Mouse (Mus musculus): ENCODE measurements at regions not wholly inside any gene's neighbourhood (a gene's known extent, or its start where the extent isn't known, plus 50 kb on each side); places are given as distances from the start of the nearest gene placed in this dataset.
A peak's percentile ranks its signal among the peaks of the same experiment; 100 is the strongest.

DNA sequence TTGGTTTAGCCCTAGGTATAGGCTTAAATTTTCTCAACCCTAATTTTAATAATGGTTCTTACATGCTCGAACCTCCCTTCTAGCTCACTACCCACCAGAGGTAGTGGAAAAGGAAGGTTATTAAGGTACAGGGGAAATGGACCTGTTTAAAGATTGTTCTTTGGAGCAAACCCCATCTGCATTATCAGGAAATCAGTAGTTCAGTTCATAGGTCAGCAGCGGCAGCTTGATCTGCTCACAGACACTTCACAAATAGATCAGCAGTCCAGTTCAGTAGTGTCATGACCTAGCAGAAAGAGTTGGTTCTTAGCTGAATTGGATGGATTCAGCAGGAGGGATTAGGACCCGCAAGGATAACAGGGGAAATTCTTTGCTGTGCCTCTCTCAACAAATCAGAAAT, 324.4 kb downstream of the Zfp619 start:
- WGBS, result 55% methylated on average over 3 of the region's 3 CpGs
- ATAC-seq (ENCODE audit: low read depth), result no peak

DNA sequence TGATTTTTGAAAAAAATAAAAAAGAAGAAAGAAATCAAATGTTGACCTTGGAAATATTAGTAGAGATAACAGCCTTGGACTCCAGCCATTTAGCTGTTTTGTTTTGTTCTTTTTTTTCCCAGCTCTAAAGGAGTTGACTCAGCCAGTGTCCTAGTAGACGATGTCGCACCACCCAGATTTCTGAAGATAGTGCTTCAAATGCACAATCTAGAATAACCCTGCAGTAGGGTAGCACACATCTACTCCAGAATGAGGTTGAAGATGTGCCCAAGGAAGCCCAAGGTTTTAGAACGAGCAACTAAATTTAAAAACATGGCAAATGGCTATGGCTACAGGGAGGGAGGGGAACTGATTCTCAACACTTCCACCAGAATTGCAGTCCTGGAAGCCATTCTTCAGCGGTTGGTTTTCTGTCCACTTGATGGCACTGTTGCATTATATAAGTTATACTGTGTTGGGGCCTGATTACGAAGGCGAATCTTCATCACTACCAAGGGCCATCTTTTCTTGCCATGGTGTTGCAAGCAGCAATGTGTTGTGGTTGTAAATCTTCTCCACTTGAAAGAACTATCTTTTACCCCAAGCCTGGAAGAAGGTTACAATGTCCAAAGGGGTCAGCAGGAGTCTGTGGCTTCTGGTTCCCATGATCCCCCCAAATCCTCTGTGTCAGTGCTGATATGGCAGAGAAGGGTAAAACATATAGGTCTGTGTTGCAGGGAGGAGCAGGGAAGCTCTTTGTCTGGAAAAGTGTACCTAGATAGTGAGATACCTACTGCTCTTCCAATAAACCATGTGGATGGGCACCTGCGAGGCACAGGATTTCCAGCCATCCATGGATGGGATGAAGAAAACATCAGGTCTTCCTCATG, 330.6 kb downstream of the Zfp619 start:
- 0 out of 2 replicates have a peak, but pooled peaks have one; percentile 26 for ATAC-seq (ENCODE audit: low read depth)
- Histone ChIP-seq H3K9ac (ENCODE audit: low read length) (no peak overlapping the region), H3K9me3 (ENCODE audit: control insufficient read depth, low read length) (no peaks in the 10 kb centered on the region), H3K4me3 (ENCODE audit: low read length) (no peak overlapping the region), H3K4me2 (ENCODE audit: low read depth, low read length) (no peak overlapping the region), H3K4me1 (replicated peaks; ENCODE audit: control insufficient read depth, insufficient read depth, low read length) (no peaks in the 10 kb centered on the region), H3K27ac (ENCODE audit: low read length) (no peak overlapping the region), H3K27me3 (ENCODE audit: control insufficient read depth, insufficient read depth, low read depth, low read length) (no peaks in the 10 kb centered on the region), H3K36me3 (ENCODE audit: control insufficient read depth, insufficient read depth, low read length) (no peaks in the 10 kb centered on the region)
- 46% methylated on average over 7 of the region's 7 CpGs for WGBS

More for the DNA sequence above, 324.4 kb downstream of the Zfp619 start:
- Histone ChIP-seq H3K4me3 (ENCODE audit: low read length) (no peak overlapping the region), H3K4me1 (replicated peaks; ENCODE audit: control insufficient read depth, insufficient read depth, low read length) (no peaks in the 10 kb centered on the region), H3K27me3 (ENCODE audit: control insufficient read depth, insufficient read depth, low read depth, low read length) (no peaks in the 10 kb centered on the region), H3K9ac (ENCODE audit: low read length) (no peak overlapping the region), H3K36me3 (ENCODE audit: control insufficient read depth, insufficient read depth, low read length) (no peaks in the 10 kb centered on the region), H3K9me3 (ENCODE audit: control insufficient read depth, low read length) (no peaks in the 10 kb centered on the region), H3K4me2 (ENCODE audit: low read depth, low read length) (no peak overlapping the region), H3K27ac (ENCODE audit: low read length) (no peak overlapping the region)

DNA sequence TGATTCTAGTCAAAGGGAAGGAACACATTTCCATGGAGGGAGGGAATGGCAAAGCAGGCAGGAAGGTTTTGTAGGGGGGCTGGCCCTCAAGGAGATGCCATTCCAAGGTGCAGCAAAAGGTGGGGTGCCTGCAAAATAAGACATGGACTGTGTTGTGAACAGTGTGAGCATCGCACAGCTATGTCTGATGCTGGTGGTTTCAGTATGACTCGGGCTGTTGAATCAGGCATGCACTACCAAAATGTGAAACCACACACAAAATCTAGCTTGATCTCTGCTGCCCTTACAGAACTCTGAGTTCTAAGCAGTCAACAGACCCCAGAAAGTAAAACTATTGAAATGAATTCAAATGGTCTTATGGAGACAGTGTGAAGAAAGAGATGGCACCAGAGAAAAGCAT, 339.7 kb downstream of the Zfp619 start:
- Histone ChIP-seq H3K27me3 (ENCODE audit: control insufficient read depth, insufficient read depth, low read depth, low read length) (no peaks in the 10 kb centered on the region), H3K4me3 (ENCODE audit: low read length) (no peak overlapping the region), H3K27ac (ENCODE audit: low read length) (no peak overlapping the region), H3K4me2 (ENCODE audit: low read depth, low read length) (no peak overlapping the region), H3K36me3 (ENCODE audit: control insufficient read depth, insufficient read depth, low read length) (no peaks in the 10 kb centered on the region), H3K4me1 (replicated peaks; ENCODE audit: control insufficient read depth, insufficient read depth, low read length) (no peaks in the 10 kb centered on the region), H3K9me3 (ENCODE audit: control insufficient read depth, low read length) (no peaks in the 10 kb centered on the region), H3K9ac (ENCODE audit: low read length) (no peak overlapping the region)
- no peak for ATAC-seq (ENCODE audit: low read depth)
- WGBS, result 88% methylated on average over 2 of the region's 2 CpGs

DNA sequence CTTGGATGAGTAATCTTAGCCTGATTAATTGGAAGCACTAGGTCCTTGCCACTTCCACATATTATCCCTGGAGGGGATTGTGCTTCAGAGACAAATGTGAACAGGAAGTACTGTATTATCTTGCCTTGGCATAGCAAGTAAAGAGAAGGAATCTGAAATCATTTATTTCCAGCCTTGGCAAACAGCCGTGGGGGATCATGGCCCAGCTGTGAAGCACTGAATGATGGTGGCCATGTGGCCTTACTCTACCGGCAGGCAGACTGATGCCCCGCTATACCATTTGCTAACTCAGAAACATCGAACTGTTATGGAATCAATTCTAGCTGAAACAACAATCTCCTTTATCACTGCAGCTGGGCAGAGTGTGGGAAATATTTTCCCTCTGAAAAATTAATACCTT, 345.3 kb downstream of the Zfp619 start:
- Histone ChIP-seq H3K4me2 (ENCODE audit: low read depth, low read length) (no peak overlapping the region), H3K9ac (ENCODE audit: low read length) (no peak overlapping the region), H3K4me3 (ENCODE audit: low read length) (no peak overlapping the region), H3K4me1 (replicated peaks; ENCODE audit: control insufficient read depth, insufficient read depth, low read length) (no peaks in the 10 kb centered on the region), H3K27ac (ENCODE audit: low read length) (no peak overlapping the region), H3K36me3 (ENCODE audit: control insufficient read depth, insufficient read depth, low read length) (no peaks in the 10 kb centered on the region), H3K27me3 (ENCODE audit: control insufficient read depth, insufficient read depth, low read depth, low read length) (no peaks in the 10 kb centered on the region), H3K9me3 (ENCODE audit: control insufficient read depth, low read length) (no peaks in the 10 kb centered on the region)
- ATAC-seq (ENCODE audit: low read depth), result no peak
- 53% methylated on average over 4 of the region's 4 CpGs for WGBS

DNA sequence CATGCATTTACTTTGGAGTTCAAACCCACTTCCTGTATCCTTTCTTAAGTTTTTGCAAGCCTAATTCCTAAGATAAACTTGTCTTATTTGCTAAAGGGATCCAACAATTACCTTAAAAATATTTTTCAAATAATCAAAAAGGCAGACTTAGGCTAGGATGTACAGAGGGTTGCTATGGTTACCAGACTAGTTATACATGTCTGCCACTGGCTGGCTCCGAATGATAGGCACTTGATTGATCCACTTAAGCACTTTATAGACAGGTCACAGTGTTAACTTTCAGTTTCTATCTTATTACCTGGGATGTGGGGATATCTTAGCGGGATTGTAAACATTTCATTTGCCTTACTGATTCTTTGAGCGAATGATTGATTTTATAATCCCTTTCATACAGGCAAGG, 346.6 kb downstream of the Zfp619 start:
- H3K27me3 ChIP-seq (ENCODE audit: control insufficient read depth, insufficient read depth, low read depth, low read length), result no peaks in the 10 kb centered on the region
- no peak overlapping the region for H3K4me3 ChIP-seq (ENCODE audit: low read length)
- no peaks in the 10 kb centered on the region for H3K4me1 ChIP-seq (replicated peaks; ENCODE audit: control insufficient read depth, insufficient read depth, low read length)
- no peaks in the 10 kb centered on the region for H3K9me3 ChIP-seq (ENCODE audit: control insufficient read depth, low read length)
- H3K36me3 ChIP-seq (ENCODE audit: control insufficient read depth, insufficient read depth, low read length), result no peaks in the 10 kb centered on the region
- WGBS, result 71% methylated on average over 3 of the region's 3 CpGs
- ATAC-seq (ENCODE audit: low read depth), result no peak
- H3K9ac ChIP-seq (ENCODE audit: low read length), result no peak overlapping the region
- H3K4me2 ChIP-seq (ENCODE audit: low read depth, low read length), result no peak overlapping the region
- H3K27ac ChIP-seq (ENCODE audit: low read length), result no peak overlapping the region

DNA sequence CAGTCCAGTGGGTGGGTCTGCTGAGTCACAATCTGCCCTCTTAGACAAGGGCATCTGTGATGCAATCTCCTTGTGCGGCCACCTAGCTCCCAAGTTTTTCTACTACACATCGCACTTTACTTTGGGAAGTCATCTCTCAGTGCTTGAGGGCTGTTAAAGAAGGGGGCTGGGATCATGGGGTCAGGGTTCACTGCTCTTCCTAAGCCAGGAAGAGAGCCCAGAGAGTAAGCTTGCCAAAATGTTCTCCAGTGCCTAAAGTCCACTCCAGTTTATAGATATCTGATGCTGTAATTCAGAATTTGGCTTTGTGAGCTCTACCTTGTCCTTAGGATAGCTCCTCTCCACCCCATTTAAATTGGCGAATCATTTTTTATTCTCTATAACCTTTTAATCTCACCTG, 347.2 kb downstream of the Zfp619 start:
- H3K27ac ChIP-seq (ENCODE audit: low read length), result no peak overlapping the region
- no peaks in the 10 kb centered on the region for H3K9me3 ChIP-seq (ENCODE audit: control insufficient read depth, low read length)
- no peak overlapping the region for H3K9ac ChIP-seq (ENCODE audit: low read length)
- H3K27me3 ChIP-seq (ENCODE audit: control insufficient read depth, insufficient read depth, low read depth, low read length), result no peaks in the 10 kb centered on the region
- no peak for ATAC-seq (ENCODE audit: low read depth)
- H3K4me1 ChIP-seq (replicated peaks; ENCODE audit: control insufficient read depth, insufficient read depth, low read length), result no peaks in the 10 kb centered on the region
- H3K36me3 ChIP-seq (ENCODE audit: control insufficient read depth, insufficient read depth, low read length), result no peaks in the 10 kb centered on the region
- H3K4me3 ChIP-seq (ENCODE audit: low read length), result no peak overlapping the region
- no peak overlapping the region for H3K4me2 ChIP-seq (ENCODE audit: low read depth, low read length)
- 82% methylated on average over 3 of the region's 3 CpGs for WGBS

DNA sequence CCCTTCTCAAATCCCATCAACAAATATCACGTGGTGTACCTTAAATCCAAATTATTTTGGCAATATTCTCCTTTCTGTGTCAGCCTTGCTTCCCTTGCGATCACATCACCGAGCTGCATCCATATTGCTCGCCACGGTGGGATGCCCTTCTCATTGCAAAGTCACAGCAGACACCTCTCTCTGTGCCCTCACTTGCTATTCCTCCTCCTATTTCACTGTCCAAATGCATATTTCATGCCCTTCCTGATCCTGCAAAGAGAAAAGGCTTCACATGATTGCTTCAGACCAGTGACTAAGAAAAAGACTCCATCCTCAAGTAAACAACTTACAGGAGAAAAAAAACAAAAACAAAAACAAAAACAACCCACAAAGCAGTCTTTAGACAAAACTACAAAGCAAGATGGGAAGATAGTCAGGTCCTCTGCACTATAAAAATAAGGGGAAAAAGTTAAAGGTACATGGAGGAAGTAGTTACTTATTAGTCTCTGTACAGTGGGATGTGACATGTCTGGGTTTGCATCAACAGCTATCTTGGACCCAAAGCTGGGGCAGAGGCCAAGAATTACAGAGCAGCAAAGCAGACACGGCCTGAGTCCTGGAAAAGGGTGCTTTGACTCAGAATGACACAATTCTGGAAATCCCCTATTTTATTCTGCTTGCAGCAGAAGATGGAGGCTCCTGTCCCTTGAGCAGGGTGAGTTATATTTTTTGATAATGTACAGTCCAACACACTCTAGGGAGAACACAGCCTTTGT, 349.3 kb downstream of the Zfp619 start:
- no peak overlapping the region for H3K27ac ChIP-seq (ENCODE audit: low read length)
- 73% methylated on average over 6 of the region's 6 CpGs for WGBS
- H3K36me3 ChIP-seq (ENCODE audit: control insufficient read depth, insufficient read depth, low read length), result no peaks in the 10 kb centered on the region
- H3K4me1 ChIP-seq (replicated peaks; ENCODE audit: control insufficient read depth, insufficient read depth, low read length), result no peaks in the 10 kb centered on the region
- H3K9ac ChIP-seq (ENCODE audit: low read length), result no peak overlapping the region
- no peak overlapping the region for H3K4me2 ChIP-seq (ENCODE audit: low read depth, low read length)
- no peaks in the 10 kb centered on the region for H3K9me3 ChIP-seq (ENCODE audit: control insufficient read depth, low read length)
- no peak for ATAC-seq (ENCODE audit: low read depth)
- no peak overlapping the region for H3K4me3 ChIP-seq (ENCODE audit: low read length)
- no peaks in the 10 kb centered on the region for H3K27me3 ChIP-seq (ENCODE audit: control insufficient read depth, insufficient read depth, low read depth, low read length)

DNA sequence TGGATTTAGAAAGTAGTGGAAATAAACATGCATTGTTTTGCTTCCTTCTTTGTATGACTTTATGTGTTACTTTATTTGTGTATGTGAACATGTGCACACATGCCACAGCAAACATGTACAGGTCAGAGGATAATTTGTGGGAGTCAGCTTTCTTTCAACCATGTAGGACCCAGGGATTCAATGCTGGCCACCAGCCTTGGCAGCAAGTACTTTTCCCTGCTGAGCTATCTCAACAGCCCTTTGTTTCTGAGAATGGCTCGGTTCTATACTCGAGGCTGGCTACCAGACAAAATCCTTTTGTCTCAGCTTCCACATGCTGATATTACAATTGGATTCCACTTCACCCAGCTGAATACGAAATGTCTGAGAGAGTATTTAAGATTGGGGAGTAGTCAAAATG, 349.9 kb downstream of the Zfp619 start:
- no peak for ATAC-seq (ENCODE audit: low read depth)
- no peak overlapping the region for H3K9ac ChIP-seq (ENCODE audit: low read length)
- H3K27ac ChIP-seq (ENCODE audit: low read length), result no peak overlapping the region
- H3K36me3 ChIP-seq (ENCODE audit: control insufficient read depth, insufficient read depth, low read length), result no peaks in the 10 kb centered on the region
- H3K27me3 ChIP-seq (ENCODE audit: control insufficient read depth, insufficient read depth, low read depth, low read length), result no peaks in the 10 kb centered on the region
- WGBS, result 40% methylated on average over 3 of the region's 3 CpGs
- H3K4me1 ChIP-seq (replicated peaks; ENCODE audit: control insufficient read depth, insufficient read depth, low read length), result no peaks in the 10 kb centered on the region
- no peaks in the 10 kb centered on the region for H3K9me3 ChIP-seq (ENCODE audit: control insufficient read depth, low read length)
- H3K4me3 ChIP-seq (ENCODE audit: low read length), result no peak overlapping the region
- H3K4me2 ChIP-seq (ENCODE audit: low read depth, low read length), result no peak overlapping the region

DNA sequence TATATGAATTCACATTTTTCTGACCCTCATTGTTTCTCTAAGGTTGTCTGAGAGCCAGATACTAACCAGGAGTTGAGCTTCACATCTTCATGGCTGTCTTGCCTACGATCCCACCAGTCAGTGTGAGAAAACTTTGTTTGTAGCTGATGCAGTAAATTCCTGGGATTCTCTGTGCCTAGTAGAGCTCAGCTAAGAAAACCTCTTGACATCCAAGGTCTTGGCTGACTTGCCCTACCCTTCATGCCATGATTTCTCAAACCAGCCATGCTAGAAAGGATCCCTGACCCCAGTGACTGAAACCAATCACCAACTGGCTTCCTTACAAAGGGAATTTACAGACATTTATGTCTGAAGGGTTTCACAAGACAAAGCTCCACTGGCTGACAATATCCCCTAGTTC, 364.5 kb downstream of the Zfp619 start:
- H3K4me3 ChIP-seq (ENCODE audit: low read length), result no peak overlapping the region
- no peaks in the 10 kb centered on the region for H3K27me3 ChIP-seq (ENCODE audit: control insufficient read depth, insufficient read depth, low read depth, low read length)
- no peak for ATAC-seq (ENCODE audit: low read depth)
- H3K4me1 ChIP-seq (replicated peaks; ENCODE audit: control insufficient read depth, insufficient read depth, low read length), result no peaks in the 10 kb centered on the region
- 63% methylated on average over 1 of the region's 1 CpGs for WGBS
- H3K9me3 ChIP-seq (ENCODE audit: control insufficient read depth, low read length), result no peaks in the 10 kb centered on the region
- no peaks in the 10 kb centered on the region for H3K36me3 ChIP-seq (ENCODE audit: control insufficient read depth, insufficient read depth, low read length)
- H3K4me2 ChIP-seq (ENCODE audit: low read depth, low read length), result no peak overlapping the region
- no peak overlapping the region for H3K9ac ChIP-seq (ENCODE audit: low read length)
- H3K27ac ChIP-seq (ENCODE audit: low read length), result no peak overlapping the region
